Mouse (Mus musculus): ENCODE data around the gene Mob1a.

DNA sequence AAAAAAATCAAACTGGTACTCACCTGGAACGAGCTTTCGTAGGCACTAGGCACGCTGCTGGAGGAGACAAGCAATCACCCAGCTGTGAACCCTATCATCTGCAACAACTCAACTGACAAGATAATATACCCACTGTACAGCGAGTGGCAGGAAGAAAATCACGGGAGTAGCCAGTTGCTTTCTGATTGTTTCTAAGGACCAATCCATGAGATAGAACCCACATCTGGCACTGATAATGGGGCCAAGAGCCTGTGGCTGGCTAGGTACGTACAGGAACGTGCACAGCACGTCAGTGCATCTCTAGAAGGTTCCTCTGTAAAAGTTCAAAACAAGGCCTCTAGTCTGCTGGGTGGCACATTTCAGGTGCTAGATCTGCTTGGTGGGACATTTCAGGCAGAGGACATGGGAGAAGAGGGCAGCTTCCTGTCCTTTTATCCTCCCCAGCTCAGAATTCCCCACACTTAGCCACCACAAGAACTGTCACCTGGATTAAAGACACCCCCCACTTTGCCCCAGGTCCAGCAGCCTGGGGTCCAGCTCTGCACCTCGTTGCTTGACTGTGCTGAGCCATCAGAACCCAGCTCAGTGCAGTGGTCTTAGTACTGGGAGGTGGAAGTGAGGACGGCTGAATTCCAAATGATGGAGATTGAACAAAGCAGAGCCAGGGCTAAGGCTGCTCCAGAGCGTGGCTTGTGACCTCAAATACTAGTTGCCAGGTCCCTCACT, 35.9 kb downstream of the Mob1a start:
- peak in 1 of 2 experiments; percentile 32; a peak in 1 of 4 replicates for TF ChIP-seq EP300 (IDR thresholded peaks at IDR 0.05; ENCODE audit: low read depth in 1 of 2, low read length in 2 of 2)
- no peak for TF ChIP-seq MYB (IDR thresholded peaks at IDR 0.05; ENCODE audit: low read depth, low read length)
- no peak for TF ChIP-seq GABPA (IDR thresholded peaks at IDR 0.05; ENCODE audit: low read depth, low read length)
- no peak for TF ChIP-seq POLR2AphosphoS5 (IDR thresholded peaks at IDR 0.05; ENCODE audit: borderline replicate concordance, low read depth, low read length)
- no peak for TF ChIP-seq BHLHE40 (IDR thresholded peaks at IDR 0.05; ENCODE audit: borderline replicate concordance, low read depth, low read length)
- TF ChIP-seq NRF1 (IDR thresholded peaks at IDR 0.05; ENCODE audit: insufficient read depth, low read depth, low read length, poor library complexity, severe bottlenecking), result no peak
- no peak for TF ChIP-seq POLR2A (IDR thresholded peaks at IDR 0.05; ENCODE audit: control insufficient read depth in 1 of 2, insufficient read depth in 1 of 2, low read depth in 1 of 2, low read length in 2 of 2, poor library complexity in 1 of 2)
- no peak for TF ChIP-seq ZMIZ1 (IDR thresholded peaks at IDR 0.05; ENCODE audit: low read depth, low read length)
- TF ChIP-seq HCFC1 (IDR thresholded peaks at IDR 0.05; ENCODE audit: low read depth, low read length), result no peak

Measured in MEL (cell line).